Mouse (Mus musculus) small intestine, adult 2 months (tissue): ENCODE results near the gene Actr1a. TPM values are rescaled to one million over a fixed set of nuclear protein-coding genes. Genes with fewer than 3 reads are reported as not detected.

Experiments
- H3K27ac ChIP-seq: fragments of 200-500 bp; 2 replicates; pipeline ENCODE4 v1.5.1; 2012; ENCODE audit warnings: low read depth, low read length, control low read depth, inconsistent platforms; ENCODE audit not compliant: insufficient read depth
- H3K27me3 ChIP-seq: fragments of 200-500 bp; 2 replicates; pipeline ENCODE4 v1.6.1; 2012; ENCODE audit warnings: mild to moderate bottlenecking, moderate library complexity, low read length, inconsistent platforms; ENCODE audit not compliant: control insufficient read depth, insufficient read depth
- H3K36me3 ChIP-seq: fragments of 200-500 bp; 2 replicates; pipeline ENCODE4 v1.6.1; 2012; ENCODE audit warnings: mild to moderate bottlenecking, low read length, control low read depth, inconsistent platforms; ENCODE audit not compliant: control insufficient read depth, insufficient read depth
- H3K4me1 ChIP-seq: fragments of 200-500 bp; 2 replicates; pipeline ENCODE4 v1.6.1; 2012; ENCODE audit warnings: low read length, inconsistent platforms, mixed read lengths; ENCODE audit not compliant: control insufficient read depth, insufficient read depth, insufficient read length
- H3K4me3 ChIP-seq: fragments of 200-500 bp; 2 replicates; pipeline ENCODE4 v1.5.1; 2012; ENCODE audit warnings: low read depth, mild to moderate bottlenecking, control low read depth, inconsistent platforms, low read length, moderate library complexity
- CTCF ChIP-seq: fragments of 200-500 bp; IDR thresholded peaks from 2 replicates; pipeline ENCODE4 v1.5.1; 2012; ENCODE audit warnings: low read depth, mild to moderate bottlenecking, control low read depth, inconsistent platforms, low read length, moderate library complexity, mixed read lengths; ENCODE audit not compliant: insufficient replicate concordance, insufficient read length; ENCODE audit errors: extremely low read depth
- POLR2A ChIP-seq: fragments of 200-500 bp; IDR thresholded peaks from 2 replicates; pipeline ENCODE4 v1.6.1; 2012; ENCODE audit warnings: low read depth, mild to moderate bottlenecking, control low read depth, inconsistent platforms, low read length, moderate library complexity
- WGBS: fragments of 180-500 bp; shearing (Covaris S2); methylation state at CpG from one replicate; pipeline ENCODE4 v1.1.7; 2018; 5-methylcytosine and 5-hydroxymethylcytosine counted together
- polyA plus RNA-seq: library from polyadenylated mRNA; depleted of rRNA; stranded (reverse); fragments of >200 nt; gene quantifications from 2 replicates; pipeline ENCODE4 v1.2.3, GENCODE M21; 2012

Gene Actr1a
- polyA plus RNA-seq, 1 experiment, result 78.0 TPM

DNA sequence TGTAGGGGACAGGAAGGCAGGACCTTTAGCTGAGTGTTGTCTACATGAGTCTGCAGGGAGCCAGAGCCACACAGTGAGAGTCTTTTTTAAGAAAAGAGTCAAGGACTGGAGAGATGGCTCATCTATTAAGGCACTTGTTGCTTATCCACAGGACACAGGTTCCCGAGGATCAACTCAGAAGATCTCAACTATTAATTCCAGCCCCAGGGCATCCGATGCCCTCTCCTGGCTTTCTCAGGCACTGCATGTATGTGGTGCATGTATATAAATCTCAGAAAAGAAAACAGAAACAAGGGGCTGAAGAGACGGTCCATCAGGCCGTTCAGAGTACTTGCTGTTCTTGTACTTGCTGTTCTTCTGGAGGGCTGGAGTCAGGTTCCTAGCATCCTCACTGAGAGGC lies 3.5 kb downstream of the Actr1a start:
- TF ChIP-seq CTCF, result peak; percentile 63; the same call in 1 of the 2 replicates
- TF ChIP-seq POLR2A, result no peak
- 10% methylated on average over 4 of the region's 4 CpGs for WGBS
- Histone ChIP-seq H3K36me3 (peaks cover 8% of the 10 kb centered on the region), H3K27me3 (no peaks in the 10 kb centered on the region), H3K4me1 (peaks cover 8% of the 10 kb centered on the region), H3K27ac (no peak overlapping the region), H3K4me3 (no peak overlapping the region)

DNA sequence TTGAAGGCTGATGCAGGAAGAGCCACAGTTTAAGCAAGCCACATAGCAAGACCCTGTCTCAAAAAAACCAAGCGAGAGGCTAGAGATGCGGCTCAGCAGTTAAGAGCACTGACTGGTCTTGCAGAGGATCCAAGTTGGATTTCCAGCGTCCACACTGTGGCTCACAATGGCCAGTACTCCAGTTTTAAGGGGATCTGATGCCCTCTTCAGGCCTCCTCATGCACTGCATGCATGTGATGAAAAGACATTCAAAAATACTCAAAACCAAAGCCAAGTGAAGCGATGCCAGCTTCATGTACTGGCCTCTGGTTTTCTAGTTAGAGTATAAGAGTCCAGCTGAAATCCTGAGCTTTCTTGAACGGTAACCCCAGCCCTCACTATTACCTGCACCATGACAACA lies 5.7 kb downstream of the Actr1a start:
- TF ChIP-seq POLR2A, result no peak
- TF ChIP-seq CTCF, result peak; percentile 49; the same call in 1 of the 2 replicates
- WGBS, result 89% methylated on average over 5 of the region's 5 CpGs
- Histone ChIP-seq H3K27ac (no peak overlapping the region), H3K4me1 (peaks cover 8% of the 10 kb centered on the region), H3K27me3 (no peaks in the 10 kb centered on the region), H3K4me3 (no peak overlapping the region), H3K36me3 (peaks cover 20% of the 10 kb centered on the region)

DNA sequence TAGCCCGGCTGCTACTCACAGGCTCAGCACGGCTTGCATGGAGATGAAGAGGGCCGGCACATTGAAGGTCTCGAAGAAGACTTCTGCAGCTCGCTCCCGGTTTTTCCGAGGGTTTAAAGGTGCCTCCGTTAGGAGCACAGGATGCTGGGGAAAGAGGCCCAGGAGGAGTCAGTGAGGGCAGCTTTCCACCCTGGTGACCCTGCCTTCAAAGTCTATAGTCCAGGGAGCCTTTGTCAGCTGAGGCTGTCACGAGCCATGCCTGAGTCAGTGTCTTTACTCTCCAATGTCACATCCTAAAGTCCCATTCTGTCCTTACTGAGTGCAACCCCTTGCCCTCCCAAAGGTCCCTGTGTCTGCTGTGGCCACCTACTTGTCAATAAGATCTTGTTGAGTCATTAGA lies 13.3 kb downstream of the Actr1a start:
- no peak overlapping the region for H3K27ac ChIP-seq
- no peak overlapping the region for H3K4me3 ChIP-seq
- H3K27me3 ChIP-seq, result no peaks in the 10 kb centered on the region
- no peaks in the 10 kb centered on the region for H3K4me1 ChIP-seq
- peaks cover 85% of the 10 kb centered on the region for H3K36me3 ChIP-seq
- TF ChIP-seq CTCF (no peak), POLR2A (no peak)
- WGBS, result 89% methylated on average over 9 of the region's 9 CpGs

DNA sequence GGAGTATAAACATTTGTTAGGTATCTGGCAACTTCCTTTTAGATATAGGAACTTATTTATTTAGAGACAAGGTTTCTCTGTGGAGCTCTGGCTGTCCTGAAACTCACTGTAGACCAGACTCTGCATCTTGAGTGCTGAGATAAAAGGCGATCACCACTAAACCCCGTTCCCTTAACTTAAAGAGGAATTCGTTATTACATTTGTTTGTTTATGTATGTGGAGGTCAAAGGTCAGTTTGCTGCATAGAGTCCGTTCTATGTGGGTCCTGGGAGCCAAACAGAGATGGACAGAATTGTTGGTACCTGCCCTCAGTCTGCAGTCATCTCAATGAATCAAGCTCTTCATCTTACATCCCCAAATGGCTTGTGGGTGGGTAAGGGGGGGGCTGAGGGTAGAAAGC lies 19.7 kb downstream of the Actr1a start:
- WGBS, result 14% methylated on average over 4 of the region's 4 CpGs
- Histone ChIP-seq H3K4me1 (no peaks in the 10 kb centered on the region), H3K36me3 (peaks cover 46% of the 10 kb centered on the region), H3K27ac (no peak overlapping the region), H3K27me3 (no peaks in the 10 kb centered on the region), H3K4me3 (no peak overlapping the region)
- TF ChIP-seq CTCF (no peak), POLR2A (no peak)

DNA sequence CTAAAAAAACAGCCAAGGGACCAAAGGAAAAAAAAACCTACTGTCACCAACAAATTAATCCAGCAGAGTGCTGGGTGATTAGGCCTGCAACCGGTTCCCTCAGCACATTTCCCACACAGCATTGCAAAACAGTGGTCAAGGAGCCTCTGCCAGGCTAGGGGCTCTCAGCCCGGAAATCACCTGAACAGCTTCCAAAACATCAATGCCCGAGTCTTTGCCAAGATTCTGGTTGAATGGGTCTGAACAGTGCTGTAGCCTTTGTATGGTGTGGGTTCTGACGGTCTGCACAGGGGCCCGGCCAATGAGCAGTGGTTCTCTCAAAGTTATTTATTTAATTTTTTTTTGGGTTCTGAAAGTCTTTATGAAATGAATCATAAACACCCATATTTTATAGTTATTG lies 20.1 kb downstream of the Actr1a start:
- peaks cover 41% of the 10 kb centered on the region for H3K36me3 ChIP-seq
- H3K27me3 ChIP-seq, result no peaks in the 10 kb centered on the region
- H3K27ac ChIP-seq, result no peak overlapping the region
- TF ChIP-seq CTCF, result no peak
- no peak for TF ChIP-seq POLR2A
- no peak overlapping the region for H3K4me3 ChIP-seq
- H3K4me1 ChIP-seq, result no peaks in the 10 kb centered on the region
- WGBS, result 38% methylated on average over 5 of the region's 5 CpGs

DNA sequence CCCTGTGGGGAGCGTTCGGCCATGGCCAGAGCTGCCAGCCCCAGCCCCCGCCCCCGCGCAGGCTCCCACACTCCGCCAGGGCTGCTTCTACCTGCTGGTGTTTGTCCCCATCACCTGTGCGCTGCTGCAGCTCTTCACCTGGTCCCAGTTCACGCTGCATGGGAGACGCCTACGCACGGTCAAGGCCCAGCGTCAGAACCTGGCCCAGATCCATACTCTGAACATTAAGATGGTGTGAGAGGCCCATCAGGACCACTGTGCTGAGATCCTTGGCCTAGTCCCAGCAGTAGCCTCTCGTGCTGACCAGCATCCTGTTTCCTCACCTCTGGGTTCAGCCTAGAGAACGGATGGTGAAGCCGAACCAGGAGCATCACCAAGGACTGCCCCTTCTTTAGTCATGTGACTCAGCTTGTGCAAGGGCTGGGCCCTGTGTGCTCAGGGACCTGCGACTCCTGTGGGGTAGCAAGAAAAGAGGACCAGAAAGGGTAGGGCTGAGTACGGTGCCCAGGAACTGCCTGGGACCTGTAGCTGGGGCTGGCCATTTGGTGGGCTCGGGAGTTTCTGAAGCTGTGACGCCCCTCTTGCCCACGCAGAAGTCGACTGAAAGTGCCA lies 21.0 kb downstream of the Actr1a start:
- no peaks in the 10 kb centered on the region for H3K4me1 ChIP-seq
- no peak overlapping the region for H3K4me3 ChIP-seq
- H3K27me3 ChIP-seq, result no peaks in the 10 kb centered on the region
- H3K27ac ChIP-seq, result no peak overlapping the region
- TF ChIP-seq POLR2A (no peak), CTCF (no peak)
- H3K36me3 ChIP-seq, result peaks cover 33% of the 10 kb centered on the region
- 80% methylated on average over 21 of the region's 21 CpGs for WGBS

DNA sequence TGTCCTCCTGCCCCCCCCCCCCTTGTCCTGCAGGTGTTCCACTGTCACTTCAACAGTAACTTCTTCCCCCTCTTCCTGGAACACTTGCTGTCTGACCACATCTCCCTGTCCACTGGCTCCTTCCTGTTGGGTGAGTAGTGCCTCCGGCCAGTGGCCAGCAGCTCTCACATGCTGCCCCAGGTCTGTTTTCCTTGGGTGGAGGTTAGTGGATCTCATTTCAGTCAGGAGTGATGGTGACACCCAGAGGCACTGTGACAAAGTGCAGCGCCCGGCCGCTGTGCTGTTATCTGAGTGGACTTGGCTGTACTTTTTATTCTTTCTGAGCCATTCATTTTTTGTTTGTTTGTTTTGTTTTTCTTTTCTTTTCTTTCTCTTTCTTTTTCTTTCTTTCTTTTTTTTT lies 26.3 kb downstream of the Actr1a start:
- Histone ChIP-seq H3K27ac (no peak overlapping the region), H3K27me3 (no peaks in the 10 kb centered on the region), H3K4me3 (no peak overlapping the region), H3K36me3 (peaks cover 2% of the 10 kb centered on the region), H3K4me1 (no peaks in the 10 kb centered on the region)
- no peak for TF ChIP-seq POLR2A
- TF ChIP-seq CTCF, result peak; percentile 63; the same call in 1 of the 2 replicates
- WGBS, result 11% methylated on average over 4 of the region's 4 CpGs

DNA sequence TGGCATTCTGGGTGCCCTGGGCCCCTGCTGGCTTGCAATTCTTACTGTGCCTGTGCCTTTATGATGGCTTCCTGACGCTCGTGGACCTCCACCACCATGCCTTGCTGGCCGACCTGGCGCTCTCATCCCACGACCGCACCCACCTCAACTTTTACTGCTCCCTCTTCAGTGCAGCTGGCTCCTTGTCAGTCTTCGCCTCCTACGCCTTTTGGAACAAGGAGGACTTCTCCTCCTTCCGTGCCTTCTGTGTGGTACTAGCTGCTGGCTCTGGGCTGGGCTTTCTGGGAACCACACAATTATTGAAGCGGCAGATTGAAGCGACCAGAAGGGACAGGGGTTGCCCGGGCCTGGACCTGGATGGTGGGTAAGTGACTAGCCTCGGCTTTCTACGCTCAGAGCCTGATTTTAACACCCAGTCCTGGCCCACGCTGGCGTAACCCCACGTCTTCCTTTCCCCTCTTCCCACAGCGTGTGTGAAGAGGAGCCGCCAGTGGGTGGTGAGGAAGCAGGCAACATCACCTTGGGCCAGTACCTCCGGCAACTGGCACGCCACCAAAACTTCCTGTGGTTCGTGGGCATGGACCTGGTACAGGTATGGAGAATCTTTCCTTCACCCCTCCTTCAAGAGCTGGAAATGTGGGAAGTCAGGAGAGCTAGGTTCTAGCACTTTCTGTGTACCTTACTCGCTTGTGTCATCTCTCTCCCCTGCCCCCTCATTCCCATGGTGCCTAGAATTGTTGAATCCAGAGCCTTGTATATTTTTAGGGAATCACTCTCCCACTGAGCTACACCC lies 27.6 kb downstream of the Actr1a start:
- TF ChIP-seq POLR2A (no peak), CTCF (no peak)
- H3K27ac ChIP-seq, result no peak overlapping the region
- H3K4me1 ChIP-seq, result no peaks in the 10 kb centered on the region
- 88% methylated on average over 23 of the region's 23 CpGs for WGBS
- H3K36me3 ChIP-seq, result peaks cover 2% of the 10 kb centered on the region
- no peak overlapping the region for H3K4me3 ChIP-seq
- no peaks in the 10 kb centered on the region for H3K27me3 ChIP-seq
